Mouse (Mus musculus): ENCODE data around the gene Olfr1054. TPM values are rescaled to one million over a fixed set of nuclear protein-coding genes. Genes with fewer than 3 reads are reported as not detected.
"Not testable (repeated sequence)": the region's sequence is repeated elsewhere in the genome, so short reads cannot be mapped to it uniquely, and the experiment has no call there.

Olfr1054 gene
- not detected in 2 replicates for total RNA-seq (2017)

DNA sequence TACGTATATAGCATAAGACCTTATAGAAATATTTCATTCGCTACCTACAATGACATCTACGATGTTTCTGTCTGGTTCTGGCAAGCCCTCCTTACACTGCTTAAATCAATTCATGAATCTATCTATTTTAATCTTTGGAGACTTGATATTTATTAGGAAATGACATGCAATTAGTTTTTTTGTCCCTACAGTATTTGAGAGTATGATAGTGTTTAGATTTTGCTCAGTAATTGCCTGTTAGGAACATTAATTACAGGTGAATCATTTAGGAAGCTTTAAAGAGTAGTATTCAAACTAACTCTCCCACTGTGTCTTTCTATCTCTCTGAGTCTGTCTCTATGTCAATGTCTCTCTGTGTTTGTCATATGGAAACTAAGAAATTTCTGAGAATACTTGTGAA is at the start of gene Olfr1054:
TSS of gene Olfr1054 (minus strand) at position 101 of the 400 bp plus-strand sequence.
- no peak for ATAC-seq (replicated peaks; ENCODE audit: low read depth, poor library complexity, severe bottlenecking)

GRCm38 (mm10) chr2:86378293-86378692 is 43.1 kb upstream of the Olfr1054 start, which contains the start of gene Olfr1057:
Olfr1057 (minus strand) TSS chr2:86378393.
- ATAC-seq (replicated peaks; ENCODE audit: low read depth, poor library complexity, severe bottlenecking), result no peak

DNA sequence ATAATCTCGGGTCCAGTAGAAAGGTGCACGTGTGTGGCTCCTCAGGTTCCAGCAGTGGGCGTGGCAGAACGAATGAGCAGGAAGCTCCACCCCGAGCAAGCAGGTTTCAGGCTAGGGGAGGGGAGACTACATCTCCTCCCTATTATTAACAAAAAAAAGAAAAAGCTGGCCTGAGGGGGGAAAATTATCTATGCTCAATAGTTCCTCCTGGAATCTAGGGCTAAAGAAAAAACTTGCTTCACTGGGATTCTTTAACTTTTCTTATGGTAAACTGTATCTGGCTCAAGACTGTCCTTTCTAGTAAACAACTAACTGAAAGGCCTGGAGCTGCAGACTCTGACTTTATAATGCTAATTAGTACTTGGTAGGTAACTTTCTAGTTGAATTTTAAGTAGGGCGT is 31.1 kb upstream of the Olfr1054 start:
- not testable (repeated sequence) for ATAC-seq (replicated peaks; ENCODE audit: low read depth, poor library complexity, severe bottlenecking)

DNA sequence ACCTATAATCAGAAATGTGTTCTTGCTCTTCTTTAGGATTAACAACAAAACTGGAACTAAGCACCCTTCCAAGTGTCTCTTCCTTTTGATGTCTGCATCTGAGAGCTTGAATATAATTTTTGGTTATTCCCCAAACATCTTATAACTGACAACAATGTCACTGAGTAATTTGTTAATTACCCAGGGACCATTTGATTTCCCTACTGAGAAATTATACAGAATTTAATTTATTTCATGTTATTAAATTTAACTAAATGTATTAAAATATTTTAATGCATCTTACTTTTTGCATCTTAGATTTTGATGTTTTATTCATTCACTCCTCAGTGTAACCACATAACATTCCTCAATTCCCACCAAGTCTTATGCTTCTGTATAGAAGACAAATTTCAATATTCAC is 27.1 kb upstream of the Olfr1054 start, which contains the start of gene Olfr1056:
TSS of gene Olfr1056 (minus strand) at position 101 of the 400 bp plus-strand sequence.
- no peak for ATAC-seq (replicated peaks; ENCODE audit: low read depth, poor library complexity, severe bottlenecking)

- ATAC-seq (replicated peaks; ENCODE audit: low read depth, poor library complexity, severe bottlenecking), result not testable (repeated sequence)
These were observed 16.5 kb upstream of the Olfr1054 start for GRCm38 (mm10) chr2:86351751-86352150.

DNA sequence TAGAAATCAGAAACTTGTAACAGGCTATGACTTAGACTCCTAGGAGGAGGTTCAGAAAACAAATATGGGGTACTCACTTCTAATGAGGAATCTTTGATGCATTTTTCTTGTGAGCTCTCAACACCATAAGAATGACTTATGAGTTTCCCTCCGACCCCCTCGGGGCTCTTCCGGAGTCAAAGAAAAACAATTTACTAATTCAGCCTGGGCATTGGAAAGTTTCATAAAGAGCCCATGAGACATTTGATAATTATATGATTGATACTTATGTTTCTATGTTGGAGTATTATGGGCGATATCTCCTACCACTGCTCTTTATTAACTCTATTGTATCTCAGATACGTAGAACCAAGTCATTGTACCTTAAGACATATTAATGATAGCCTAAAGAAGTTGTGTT is 15.0 kb upstream of the Olfr1054 start, which contains the start of gene Olfr1055:
TSS of gene Olfr1055 (minus strand) at position 101 of the 400 bp plus-strand sequence.
- ATAC-seq (replicated peaks; ENCODE audit: low read depth, poor library complexity, severe bottlenecking), result no peak

- ATAC-seq (replicated peaks; ENCODE audit: low read depth, poor library complexity, severe bottlenecking), result no peak
These were observed 20.0 kb downstream of the Olfr1054 start, which contains the start of gene Olfr1053 for GRCm38 (mm10) chr2:86315184-86315583. Olfr1053 (minus strand) TSS chr2:86315284.

DNA sequence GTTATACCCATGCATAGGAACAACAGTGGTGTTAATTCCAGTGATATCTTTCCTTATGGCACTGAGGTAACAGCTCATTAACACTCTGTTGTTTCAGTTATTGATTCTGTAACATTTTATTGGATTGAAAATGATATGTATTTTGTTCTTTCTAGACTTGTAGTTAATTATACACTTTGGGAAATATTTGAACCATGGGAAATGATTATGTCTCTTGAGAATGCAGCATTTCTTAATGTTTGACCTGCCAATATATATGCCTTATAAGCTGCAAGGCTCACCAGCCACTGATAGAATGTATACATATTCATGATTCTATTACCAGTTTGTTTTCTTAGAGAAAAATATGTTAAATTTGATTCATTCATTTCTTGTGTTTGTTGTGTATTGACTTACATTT is 43.1 kb downstream of the Olfr1054 start, which contains the start of gene Olfr1052:
TSS of gene Olfr1052 (plus strand) at position 301 of the 400 bp plus-strand sequence.
- ATAC-seq (replicated peaks; ENCODE audit: low read depth, poor library complexity, severe bottlenecking), result no peak

Other genes with a start within 250 kb of the Olfr1054 start
- not detected in 2 replicates for gene Olfr1037, start 248.0 kb downstream of the Olfr1054 start, total RNA-seq (2017)
- not detected in 2 replicates for gene Olfr1039, start 199.5 kb downstream of the Olfr1054 start, total RNA-seq (2017)
- not detected in 2 replicates for gene Olfr1040, start 188.7 kb downstream of the Olfr1054 start, total RNA-seq (2017)
- not detected in 2 replicates for gene Olfr1042, start 173.6 kb downstream of the Olfr1054 start, total RNA-seq (2017)
- gene Olfr1043, start 167.9 kb downstream of the Olfr1054 start, total RNA-seq (2017), result not detected in 2 replicates
- gene Olfr1044, start 157.6 kb downstream of the Olfr1054 start, total RNA-seq (2017), result not detected in 2 replicates
- gene Olfr52, start 149.8 kb downstream of the Olfr1054 start, total RNA-seq (2017), result not detected in 2 replicates
- gene Olfr1045, start 132.4 kb downstream of the Olfr1054 start, total RNA-seq (2017), result not detected in 2 replicates
- gene Olfr1046, start 116.1 kb downstream of the Olfr1054 start, total RNA-seq (2017), result not detected in 2 replicates
- gene Olfr1047, start 104.0 kb downstream of the Olfr1054 start, total RNA-seq (2017), result not detected in 2 replicates
- not detected in 2 replicates for gene Olfr1048, start 95.1 kb downstream of the Olfr1054 start, total RNA-seq (2017)
- not detected in 2 replicates for gene Olfr1049, start 77.1 kb downstream of the Olfr1054 start, total RNA-seq (2017)
- not detected in 2 replicates for gene Olfr1051, start 56.3 kb downstream of the Olfr1054 start, total RNA-seq (2017)
- not detected in 2 replicates for gene Olfr1052, start 43.0 kb downstream of the Olfr1054 start, total RNA-seq (2017)
- gene Olfr1053, start 20.1 kb downstream of the Olfr1054 start, total RNA-seq (2017), result not detected in 2 replicates
- gene Olfr1055, start 14.9 kb upstream of the Olfr1054 start, total RNA-seq (2017), result not detected in 2 replicates
- not detected in 2 replicates for gene Olfr1056, start 27.0 kb upstream of the Olfr1054 start, total RNA-seq (2017)
- gene Olfr1057, start 43.0 kb upstream of the Olfr1054 start, total RNA-seq (2017), result not detected in 2 replicates
- gene Olfr1058, start 53.1 kb upstream of the Olfr1054 start, total RNA-seq (2017), result not detected in 2 replicates
- gene Olfr1061, start 78.6 kb upstream of the Olfr1054 start, total RNA-seq (2017), result not detected in 2 replicates
- gene Olfr1062, start 91.3 kb upstream of the Olfr1054 start, total RNA-seq (2017), result not detected in 2 replicates
- gene Olfr1065, start 115.2 kb upstream of the Olfr1054 start, total RNA-seq (2017), result not detected in 2 replicates
- gene Olfr1066, start 120.8 kb upstream of the Olfr1054 start, total RNA-seq (2017), result not detected in 2 replicates
- gene Olfr228, start 152.0 kb upstream of the Olfr1054 start, total RNA-seq (2017), result not detected in 2 replicates
- not detected in 2 replicates for gene Olfr1076, start 173.0 kb upstream of the Olfr1054 start, total RNA-seq (2017)
- not detected in 2 replicates for gene Olfr1079, start 207.0 kb upstream of the Olfr1054 start, total RNA-seq (2017)
- not detected in 2 replicates for gene Olfr1080, start 222.8 kb upstream of the Olfr1054 start, total RNA-seq (2017)